Mouse (Mus musculus) forebrain, embryonic 14.5 days (tissue): ENCODE results near the gene Cpne1. TPM values are rescaled to one million over a fixed set of nuclear protein-coding genes. Genes with fewer than 3 reads are reported as not detected.

Experiments
- polyA plus RNA-seq: library from polyadenylated mRNA; unstranded; fragments of >200 nt; fragmentation: Nextera tagmentation; extraction: Ambion mirVana; gene quantifications from 2 replicates; pipeline ENCODE4 v1.2.1, GENCODE M21; 2014

The Cpne1 gene
- polyA plus RNA-seq, 1 experiment from 2014 or later, result 18.5 TPM

Other genes starting within 250 kb of the Cpne1 start
- 67.4 and 83.4 TPM in 2 replicates for gene Uqcc1, start 181.7 kb downstream of the Cpne1 start, polyA plus RNA-seq
- gene Gm15557, start 171.2 kb downstream of the Cpne1 start, polyA plus RNA-seq, result not detected in 2 replicates
- gene Gdf5, start 166.6 kb downstream of the Cpne1 start, polyA plus RNA-seq, result 2.2 and 2.5 TPM in 2 replicates
- 7.0 and 9.7 TPM in 2 replicates for gene Cep250, start 155.5 kb downstream of the Cpne1 start, polyA plus RNA-seq
- 0.63 and 1.0 TPM in 2 replicates for gene 6430550D23Rik, start 104.0 kb downstream of the Cpne1 start, polyA plus RNA-seq
- 391 and 444 TPM in 2 replicates for gene Ergic3, start 103.9 kb downstream of the Cpne1 start, polyA plus RNA-seq
- gene Fer1l4, start 59.0 kb downstream of the Cpne1 start, polyA plus RNA-seq, result not detected in 2 replicates
- gene Spag4, start 46.8 kb downstream of the Cpne1 start, polyA plus RNA-seq, result 4.6 and 5.1 TPM in 2 replicates
- 30.1 and 33.4 TPM in 2 replicates for gene Rbm12, start within 50 bp of the Cpne1 start, polyA plus RNA-seq
- 10.5 and 16.2 TPM in 2 replicates for gene Gm28036, start 15.1 kb upstream of the Cpne1 start, polyA plus RNA-seq
- gene Romo1, start 32.1 kb upstream of the Cpne1 start, polyA plus RNA-seq, result 409 and 502 TPM in 2 replicates
- gene Nfs1, start 32.2 kb upstream of the Cpne1 start, polyA plus RNA-seq, result 38.0 and 40.4 TPM in 2 replicates
- 502 and 507 TPM in 2 replicates for gene Rbm39, start 68.3 kb upstream of the Cpne1 start, polyA plus RNA-seq
- gene Phf20, start 84.5 kb upstream of the Cpne1 start, polyA plus RNA-seq, result 121 and 143 TPM in 2 replicates
- 4.8 and 4.9 TPM in 2 replicates for gene Cnbd2, start 200.3 kb upstream of the Cpne1 start, polyA plus RNA-seq
- gene Scand1, start 200.7 kb upstream of the Cpne1 start, polyA plus RNA-seq, result 67.2 and 67.3 TPM in 2 replicates